Mouse (Mus musculus) liver, postnatal 0 days (tissue): ENCODE data around the gene Ctsw. TPM values are rescaled to one million over a fixed set of nuclear protein-coding genes. Genes with fewer than 3 reads are reported as not detected.
A peak's percentile ranks its signal among the peaks of the same experiment; 100 is the strongest.
"Not testable (repeated sequence)": the region's sequence is repeated elsewhere in the genome, so short reads cannot be mapped to it uniquely, and the experiment has no call there.

Experiments used
- ATAC-seq: fragments of 200-750 bp; cut with Nextera tagmentation; 2 replicates; pipeline ENCODE4 v1.8.0; 2017; ENCODE audit warnings: mild to moderate bottlenecking, moderate library complexity
- DNase-seq: peaks from one replicate; pipeline ENCODE4 v3.0.0-alpha.2; 2016
- H3K27ac ChIP-seq: fragments of 300-500 bp; sonication (generic); 2 replicates; pipeline ENCODE4 v1.5.1; 2014; ENCODE audit warnings: antibody characterized with exemption, moderate library complexity, mild to moderate bottlenecking, low read depth
- H3K27me3 ChIP-seq: fragments of 300-500 bp; sonication (generic); 2 replicates; pipeline ENCODE4 v1.6.1; 2014; ENCODE audit warnings: low read length, control low read depth, mixed read lengths; ENCODE audit not compliant: insufficient read depth
- H3K36me3 ChIP-seq: fragments of 300-500 bp; sonication (generic); replicated peaks from 2 replicates; pipeline ENCODE4 v1.6.1; 2014; ENCODE audit warnings: mild to moderate bottlenecking, control low read depth, low read length, moderate library complexity, mixed read lengths; ENCODE audit not compliant: insufficient read depth
- H3K4me1 ChIP-seq: fragments of 300-500 bp; sonication (generic); 2 replicates; pipeline ENCODE4 v1.6.1; 2014; ENCODE audit warnings: antibody characterized with exemption, mild to moderate bottlenecking, control low read depth; ENCODE audit not compliant: insufficient read depth
- H3K4me2 ChIP-seq: fragments of 300-500 bp; sonication (generic); 2 replicates; pipeline ENCODE4 v1.6.1; 2014; ENCODE audit warnings: low read depth, mild to moderate bottlenecking, low read length, moderate library complexity, mixed read lengths
- H3K4me3 ChIP-seq: fragments of 300-500 bp; sonication (generic); 2 replicates; pipeline ENCODE4 v1.5.1; 2014; ENCODE audit warnings: low read depth, low read length
- H3K9ac ChIP-seq: fragments of 300-500 bp; sonication (generic); replicated peaks from 2 replicates; pipeline ENCODE4 v1.6.1; 2014; ENCODE audit warnings: mild to moderate bottlenecking, moderate library complexity
- H3K9me3 ChIP-seq: fragments of 300-500 bp; sonication (generic); 2 replicates; pipeline ENCODE4 v1.6.1; 2016; ENCODE audit warnings: mild to moderate bottlenecking, control low read depth, low read length, mixed read lengths
- CTCF ChIP-seq: sonication (generic); IDR thresholded peaks from 2 replicates; pipeline ENCODE4 v1.5.1; 2016; ENCODE audit warnings: antibody characterized with exemption, low read depth
- EP300 ChIP-seq: IDR thresholded peaks from 2 replicates; pipeline ENCODE4 v1.6.1; 2016; ENCODE audit warnings: antibody characterized with exemption, low read depth, mild to moderate bottlenecking
- WGBS: fragments of 180-500 bp; shearing (Covaris S2); extraction: QIAGEN DNeasy Blood & Tissue Kit; methylation state at CpG from one replicate; pipeline ENCODE4 v1.1.7; 2014; ENCODE audit not compliant: insufficient replicate concordance; 5-methylcytosine and 5-hydroxymethylcytosine counted together
- polyA plus RNA-seq: library from polyadenylated mRNA; unstranded; fragments of >200 nt; fragmentation: Nextera tagmentation; extraction: Ambion mirVana; gene quantifications from 2 replicates; pipeline ENCODE4 v1.2.1, GENCODE M21; 2015

Ctsw gene
- polyA plus RNA-seq, 1 experiment from 2014 or later, result 1.9 TPM

DNA sequence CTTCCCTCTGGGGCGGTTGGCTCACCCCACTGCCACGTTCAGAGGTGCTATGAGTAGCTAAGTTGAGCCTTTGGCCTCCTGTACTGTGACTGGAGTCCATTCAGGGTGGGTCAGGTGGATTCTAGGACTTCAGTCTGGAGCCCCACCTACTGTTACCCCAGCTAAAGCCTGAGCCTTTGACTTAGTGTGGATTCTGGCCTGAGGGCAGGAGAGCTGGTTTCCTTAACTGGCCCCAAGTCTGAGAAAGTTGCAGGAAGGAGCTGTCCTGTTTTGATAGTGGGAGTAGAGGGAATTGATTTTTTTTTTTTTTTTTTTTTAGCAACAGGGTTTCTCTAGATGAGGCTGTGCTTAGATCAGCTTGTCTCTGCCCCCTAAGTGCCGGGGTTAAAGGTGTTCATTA is 26.0 kb upstream of the Ctsw start:
- Histone ChIP-seq H3K27me3 (no peaks in the 10 kb centered on the region), H3K9ac (no peak overlapping the region), H3K4me1 (peaks cover 12% of the 10 kb centered on the region), H3K36me3 (peaks cover 47% of the 10 kb centered on the region), H3K27ac (no peak overlapping the region), H3K4me2 (no peak overlapping the region), H3K9me3 (no peaks in the 10 kb centered on the region), H3K4me3 (no peak overlapping the region)
- 85% methylated on average over 3 of the region's 3 CpGs for WGBS
- TF ChIP-seq EP300 (no peak), CTCF (no peak)
- ATAC-seq, result no peak
- no peak for DNase-seq

DNA sequence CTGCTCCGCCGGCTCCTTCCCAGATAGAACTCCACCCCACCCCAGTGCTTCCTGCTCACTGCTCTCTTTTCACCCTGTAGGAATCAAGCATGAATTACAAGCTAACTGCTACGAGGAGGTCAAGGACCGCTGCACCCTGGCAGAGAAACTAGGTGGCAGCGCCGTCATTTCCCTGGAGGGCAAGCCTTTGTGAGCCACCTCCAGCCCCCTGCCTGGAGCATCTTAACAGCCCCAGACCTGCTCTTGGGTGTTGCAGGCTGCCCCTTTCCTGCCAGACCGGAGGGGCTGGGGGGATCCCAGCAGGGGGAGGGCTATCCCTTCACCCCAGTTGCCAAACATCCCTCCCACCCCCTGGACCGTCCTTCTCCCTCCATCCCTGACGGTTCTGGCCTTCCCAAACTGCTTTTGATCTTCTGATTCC is 25.0 kb upstream of the Ctsw start:
- 74% methylated on average over 9 of the region's 9 CpGs for WGBS

DNA sequence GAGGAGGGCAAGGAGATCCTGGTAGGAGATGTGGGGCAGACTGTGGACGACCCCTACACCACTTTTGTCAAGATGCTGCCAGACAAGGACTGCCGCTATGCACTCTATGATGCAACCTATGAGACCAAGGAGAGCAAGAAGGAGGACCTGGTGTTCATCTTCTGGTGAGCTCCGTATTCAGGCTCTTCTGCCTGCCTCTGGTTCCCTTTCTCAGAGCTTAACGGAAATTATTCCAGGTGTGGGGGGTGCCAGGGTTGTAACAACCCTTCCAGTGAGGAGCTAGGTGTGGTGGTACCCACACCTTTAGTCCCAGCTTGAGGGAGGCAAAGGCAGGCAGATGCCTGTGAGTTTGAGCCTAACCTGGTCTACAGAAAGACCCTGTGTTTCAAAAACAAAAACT is 24.3 kb upstream of the Ctsw start:
- 83% methylated on average over 4 of the region's 4 CpGs for WGBS
- Histone ChIP-seq H3K4me1 (peaks cover 20% of the 10 kb centered on the region), H3K27ac (no peak overlapping the region), H3K4me2 (no peak overlapping the region), H3K27me3 (no peaks in the 10 kb centered on the region), H3K36me3 (peaks cover 44% of the 10 kb centered on the region), H3K9ac (0 out of 2 replicates have a peak overlapping the region, but pooled peaks have one; percentile 8), H3K4me3 (no peak overlapping the region), H3K9me3 (no peaks in the 10 kb centered on the region)
- TF ChIP-seq CTCF (no peak), EP300 (no peak)
- ATAC-seq (no peak), DNase-seq (no peak)

More for the DNA sequence above, 25.0 kb upstream of the Ctsw start:
- H3K27me3 ChIP-seq, H3K9ac ChIP-seq, H3K9me3 ChIP-seq, H3K4me3 ChIP-seq, H3K27ac ChIP-seq, ATAC-seq, H3K4me2 ChIP-seq, DNase-seq: not testable (repeated sequence)
- H3K36me3 ChIP-seq, result peaks cover 44% of the 10 kb centered on the region
- peaks cover 19% of the 10 kb centered on the region for H3K4me1 ChIP-seq
- TF ChIP-seq CTCF, result 0 out of 2 replicates have a peak, but pooled peaks have one; percentile 15

DNA sequence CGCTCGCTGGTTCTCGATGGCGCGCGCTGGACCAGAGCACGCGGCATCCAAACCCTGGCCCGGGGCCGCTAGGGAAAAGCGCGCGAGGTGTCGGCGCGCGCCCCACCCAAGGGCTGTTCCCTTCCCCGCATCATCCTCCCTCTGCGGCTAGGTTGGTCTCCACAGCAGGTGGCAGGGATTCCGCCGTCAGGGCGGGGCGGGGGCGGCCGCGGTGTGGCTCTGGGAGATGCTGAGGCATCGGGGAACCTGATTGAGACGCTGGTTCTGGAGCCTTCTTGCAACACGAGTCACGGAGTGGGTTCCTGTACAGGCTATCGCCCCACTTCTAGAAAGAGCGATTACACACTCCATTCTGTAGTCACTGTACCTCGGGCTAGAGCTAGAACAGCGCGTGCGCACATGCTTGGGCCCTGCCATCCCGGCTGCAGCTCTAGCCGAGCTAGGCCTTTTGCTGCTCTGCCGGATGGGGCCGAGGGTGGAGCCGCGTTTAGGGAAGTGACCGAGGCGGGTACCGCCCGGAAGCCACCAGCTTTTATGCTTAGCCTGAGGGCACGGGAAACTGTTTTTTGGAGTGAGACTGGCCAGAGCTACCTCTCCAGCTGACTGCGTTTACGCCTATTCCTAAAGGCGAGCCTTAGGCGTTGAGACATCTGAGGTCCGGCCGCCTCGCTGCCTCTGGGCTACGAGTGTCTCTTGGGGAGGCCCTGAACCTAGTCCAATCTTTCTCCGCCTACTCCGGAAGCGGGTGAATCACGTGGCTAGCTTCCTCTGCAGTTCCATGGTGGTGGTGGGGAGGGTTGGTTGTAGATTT is 22.8 kb upstream of the Ctsw start:
- DNase-seq (peak; percentile 87), ATAC-seq (peak; percentile 38)
- Histone ChIP-seq H3K9ac (peak overlapping the region; percentile 99), H3K27me3 (no peaks in the 10 kb centered on the region), H3K4me2 (peak overlapping the region; percentile 79), H3K9me3 (no peaks in the 10 kb centered on the region), H3K36me3 (peaks cover 31% of the 10 kb centered on the region), H3K4me1 (peaks cover 31% of the 10 kb centered on the region), H3K4me3 (peak overlapping the region; percentile 99), H3K27ac (peak overlapping the region; percentile 99)
- TF ChIP-seq EP300, result no peak; the same call in 1 of the 2 replicates
- TF ChIP-seq CTCF, result 0 out of 2 replicates have a peak, but pooled peaks have one; percentile 3
- under 1% methylated on average over 55 of the region's 59 CpGs for WGBS

DNA sequence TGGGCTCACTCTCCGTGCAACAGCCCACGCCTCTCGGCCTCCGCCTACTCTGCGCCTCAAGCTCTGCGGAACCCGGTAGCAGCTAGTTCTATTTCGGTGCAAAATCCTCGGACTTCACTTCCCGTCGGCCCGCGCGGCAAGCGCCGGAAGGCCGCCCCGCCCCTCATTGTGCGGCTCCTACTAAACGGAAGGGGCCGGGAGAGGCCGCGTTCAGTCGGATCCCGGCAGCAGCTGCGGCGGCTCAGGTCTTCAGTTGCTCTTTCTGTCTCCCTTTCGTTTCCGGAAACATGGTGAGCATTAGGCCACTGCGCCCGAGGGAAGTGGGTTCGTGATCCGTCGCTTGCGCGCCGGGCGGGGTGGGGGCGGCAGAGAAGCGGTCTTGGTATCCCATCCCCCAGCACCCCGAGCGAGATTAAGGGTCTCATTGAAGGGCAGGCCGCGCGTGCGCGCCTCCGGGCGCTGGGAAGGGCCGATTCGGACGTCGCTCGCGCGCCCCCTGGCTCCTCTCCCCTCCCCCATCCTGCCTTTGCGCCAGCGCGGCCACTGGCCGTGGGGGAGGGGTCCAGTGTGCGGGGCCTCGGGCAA is 22.1 kb upstream of the Ctsw start, which contains the start of gene Cfl1:
Gene Cfl1, plus strand, starts transcription at position 143 of the 585 bp plus-strand sequence.
- peak; percentile 95 for DNase-seq
- WGBS, result 1% methylated on average over 60 of the region's 62 CpGs
- ATAC-seq, result peak; percentile 60
- H3K27me3 ChIP-seq, result no peaks in the 10 kb centered on the region
- peak within 1 kb of the TSS; percentile 79 for H3K4me2 ChIP-seq
- H3K9ac ChIP-seq, result peak within 1 kb of the TSS; percentile 99
- H3K4me1 ChIP-seq, result peaks cover 31% of the 10 kb centered on the region
- H3K4me3 ChIP-seq, result peak within 1 kb of the TSS; percentile 99
- H3K36me3 ChIP-seq, result peaks cover 33% of the 10 kb centered on the region
- TF ChIP-seq CTCF (peak; percentile 34), EP300 (no peak; the same call in 1 of the 2 replicates)
- no peaks in the 10 kb centered on the region for H3K9me3 ChIP-seq
- H3K27ac ChIP-seq, result peak within 1 kb of the TSS; percentile 99

DNA sequence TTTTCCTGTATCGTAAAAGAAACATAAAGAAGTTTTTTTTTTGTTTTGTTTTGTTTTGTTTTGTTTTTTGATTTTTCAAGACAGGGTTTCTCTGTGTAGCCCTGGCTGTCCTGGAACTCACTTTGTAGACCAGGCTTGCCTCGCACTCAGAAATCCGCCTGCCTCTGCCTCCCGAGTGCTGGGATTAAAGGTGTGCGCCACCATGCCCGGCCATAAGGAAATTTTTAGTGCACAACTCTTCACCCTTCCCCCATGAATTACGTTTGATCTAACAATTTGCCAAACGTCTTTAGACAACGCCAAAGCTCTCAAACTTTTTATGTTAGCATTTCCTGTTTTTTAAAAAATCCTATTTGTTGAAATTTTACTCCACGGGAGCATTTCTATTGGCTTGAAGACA is 21.4 kb upstream of the Ctsw start:
- Histone ChIP-seq H3K4me1 (peaks cover 31% of the 10 kb centered on the region), H3K4me2 (peak overlapping the region; percentile 79), H3K36me3 (peaks cover 31% of the 10 kb centered on the region), H3K27ac (peak overlapping the region; percentile 99), H3K4me3 (peak overlapping the region; percentile 99)
- H3K9ac ChIP-seq, H3K9me3 ChIP-seq, H3K27me3 ChIP-seq, ATAC-seq, DNase-seq: not testable (repeated sequence)
- WGBS, result 30% methylated on average over 10 of the region's 10 CpGs
